Mouse (Mus musculus): ENCODE measurements around the gene Pla2g6. TPM values are rescaled to one million over a fixed set of nuclear protein-coding genes. Genes with fewer than 3 reads are reported as not detected.

The Pla2g6 gene
- total RNA-seq, 2 experiments from 2014 or later = 9.0 to 9.8 TPM

DNA sequence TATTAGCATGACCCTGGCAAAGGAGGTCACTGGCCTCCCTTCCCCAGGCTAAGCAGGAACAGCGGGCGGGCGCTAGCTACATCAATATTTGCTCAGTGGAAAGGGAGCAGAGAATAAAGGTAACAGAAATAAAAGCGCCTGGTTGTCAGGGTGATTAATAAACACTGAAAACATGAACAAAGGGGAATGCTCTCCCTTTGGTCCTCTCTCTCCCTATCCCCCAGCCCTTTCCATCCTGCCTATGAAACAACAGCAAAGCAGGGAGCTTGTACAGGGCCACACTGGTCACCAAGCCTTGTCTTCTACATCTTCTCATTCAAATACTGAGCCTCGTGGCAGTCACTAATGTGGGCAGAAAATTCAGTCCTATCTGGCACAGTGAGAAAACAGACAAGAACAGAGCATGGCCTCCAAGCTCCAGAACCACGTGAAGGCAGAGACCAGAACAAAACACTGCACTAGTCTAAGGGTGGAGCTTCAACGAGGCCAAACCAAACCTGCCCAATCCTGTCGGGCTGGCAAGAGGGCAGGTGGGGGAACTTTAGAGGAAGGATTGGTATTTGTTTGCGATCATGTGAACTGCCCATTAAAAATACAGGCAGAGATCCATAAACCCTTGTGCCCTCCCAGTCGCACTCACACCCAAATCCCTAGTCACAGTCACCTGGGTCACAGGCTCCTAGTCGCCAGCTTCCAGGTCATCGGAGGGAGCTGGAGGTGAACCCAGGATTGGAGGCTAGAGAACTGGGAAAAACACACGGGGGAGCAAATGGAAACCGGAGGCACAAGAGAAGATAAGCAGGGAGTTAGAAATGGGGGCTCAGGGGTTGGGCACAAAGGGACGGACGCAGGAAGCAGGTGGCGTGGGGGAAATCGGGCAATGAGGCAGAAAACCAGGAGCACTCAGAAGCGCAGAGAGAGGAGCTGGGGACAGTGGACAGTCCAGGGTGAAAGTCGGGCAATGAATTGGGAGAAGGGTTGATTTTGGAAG lies 924 bp downstream of the Pla2g6 start:
- no peak for DNase-seq
- intact Hi-C loops (cut with DNase I; ENCODE audit: low total_unique reads) = no loop called here

DNA sequence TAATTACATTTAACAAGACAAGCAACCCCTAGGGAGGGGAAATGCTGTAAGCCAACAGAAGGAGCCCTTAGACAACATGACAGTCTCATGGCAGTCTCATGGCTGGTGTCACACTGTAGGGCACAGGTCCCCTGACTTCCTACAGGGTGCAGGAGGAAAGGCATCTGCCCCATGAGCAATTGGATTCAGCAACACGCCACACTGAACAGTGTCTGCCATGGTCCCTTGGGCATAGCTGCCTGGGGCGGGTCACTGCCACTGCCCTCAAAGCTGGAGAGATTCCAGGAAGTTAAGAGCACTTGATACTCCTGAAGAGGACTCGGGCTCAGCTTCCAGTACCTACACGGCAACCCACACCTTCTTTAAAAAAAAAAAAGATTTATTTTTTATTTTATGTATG lies 1.9 kb downstream of the Pla2g6 start:
- intact Hi-C loops (cut with DNase I; ENCODE audit: low total_unique reads) = no loop called here
- DNase-seq = no peak

GRCm38 (mm10) chr15:79325742-79326141 lies 2.4 kb downstream of the Pla2g6 start:
- intact Hi-C loops (cut with DNase I; ENCODE audit: low total_unique reads) = no loop called here
- DNase-seq = no peak

GRCm38 (mm10) chr15:79324373-79324772 lies 3.8 kb downstream of the Pla2g6 start:
- no peak for DNase-seq
- intact Hi-C loops (cut with DNase I; ENCODE audit: low total_unique reads) = no loop called here

GRCm38 (mm10) chr15:79323791-79324155 lies 4.4 kb downstream of the Pla2g6 start:
- intact Hi-C loops (cut with DNase I; ENCODE audit: low total_unique reads) = no loop called here
- DNase-seq = no peak

- peak; percentile 74 for DNase-seq
- intact Hi-C loops (cut with DNase I; ENCODE audit: low total_unique reads) = no loop called here
These were observed 5.0 kb downstream of the Pla2g6 start for GRCm38 (mm10) chr15:79322991-79323790.

- intact Hi-C loops (cut with DNase I; ENCODE audit: low total_unique reads) = no loop called here
- DNase-seq = no peak
These were observed 5.8 kb downstream of the Pla2g6 start for GRCm38 (mm10) chr15:79322281-79322990.

DNA sequence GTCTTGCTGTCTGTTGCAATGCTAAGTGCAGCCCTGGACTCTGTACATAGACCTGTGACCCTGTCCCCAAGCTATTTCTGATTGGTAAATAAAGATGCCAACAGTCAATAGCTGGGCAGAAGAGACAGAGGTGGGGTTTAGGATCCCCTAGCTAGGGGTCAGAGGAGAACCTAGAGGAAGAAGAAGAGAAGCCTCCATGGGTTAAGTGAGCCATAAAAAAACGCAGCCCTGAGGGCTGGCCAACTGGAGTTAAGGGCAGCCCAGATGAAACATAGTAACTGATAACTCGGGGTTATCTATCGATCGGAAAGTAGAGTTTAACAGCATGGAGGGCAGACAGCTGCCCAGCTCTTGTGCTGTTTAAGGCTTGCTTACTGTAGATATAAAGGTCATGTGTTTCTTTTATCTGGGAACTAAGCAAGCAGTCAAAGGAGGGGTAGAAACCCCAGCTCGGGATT lies 6.4 kb downstream of the Pla2g6 start:
- intact Hi-C loops (cut with DNase I; ENCODE audit: low total_unique reads) = no loop called here
- no peak for DNase-seq

DNA sequence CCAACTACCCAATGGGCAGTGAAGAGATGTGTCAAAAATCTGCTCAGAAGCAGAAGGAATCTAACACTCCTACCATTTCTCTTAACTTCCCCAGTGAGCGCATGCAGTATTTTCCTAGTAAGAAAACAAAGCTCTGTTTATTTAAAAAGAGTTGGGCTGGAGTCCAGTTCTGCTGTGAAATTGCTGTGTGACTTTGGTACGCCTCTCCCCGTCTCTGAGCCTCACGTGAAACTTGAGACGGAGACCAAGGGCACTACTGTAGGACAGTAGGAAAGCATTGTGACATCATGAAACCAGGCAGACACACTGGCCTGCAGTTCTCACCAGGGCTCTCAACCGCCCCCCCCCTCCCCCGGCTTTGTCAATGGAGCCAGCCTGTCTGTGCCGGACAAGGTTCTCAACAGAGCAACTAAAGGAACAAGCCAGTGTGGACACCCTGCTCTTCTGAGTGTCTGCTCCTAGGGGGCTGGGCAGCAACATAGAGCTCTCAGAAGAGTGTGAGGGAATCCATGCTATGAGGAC lies 14.3 kb downstream of the Pla2g6 start:
- DNase-seq = no peak
- intact Hi-C loops (cut with DNase I; ENCODE audit: low total_unique reads) = no loop called here

DNA sequence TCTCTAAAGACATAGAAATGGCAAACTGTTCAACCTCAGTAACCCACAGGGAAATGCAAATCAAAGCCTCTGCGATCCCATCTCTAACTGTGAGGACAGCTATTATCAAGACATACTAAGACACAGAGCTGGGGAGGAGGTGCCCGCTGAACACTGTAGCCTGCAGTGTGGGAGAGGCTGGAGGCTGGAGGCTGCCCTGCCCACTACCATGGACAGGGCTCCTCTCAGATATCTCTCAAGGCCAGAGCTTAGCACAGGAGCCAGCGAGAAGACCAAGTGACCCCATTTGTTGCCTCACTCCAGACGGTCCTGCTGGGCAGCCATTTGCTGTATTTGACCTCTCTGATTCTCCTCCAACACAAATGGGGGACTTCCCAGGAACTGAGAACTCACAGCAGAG lies 20.3 kb downstream of the Pla2g6 start:
- no peak for DNase-seq
- intact Hi-C loops (cut with DNase I; ENCODE audit: low total_unique reads) = no loop called here

GRCm38 (mm10) chr15:79306043-79306637 lies 22.1 kb downstream of the Pla2g6 start:
- DNase-seq = peak; percentile 31
- intact Hi-C loops (cut with DNase I; ENCODE audit: low total_unique reads) = no loop called here

- intact Hi-C loops (cut with DNase I; ENCODE audit: low total_unique reads) = no loop called here
These were observed 23.4 kb downstream of the Pla2g6 start for GRCm38 (mm10) chr15:79304832-79305231.

GRCm38 (mm10) chr15:79303725-79304124 lies 24.5 kb downstream of the Pla2g6 start:
- DNase-seq = no peak
- intact Hi-C loops (cut with DNase I; ENCODE audit: low total_unique reads) = no loop called here

More at GRCm38 (mm10) chr15:79304832-79305231, 23.4 kb downstream of the Pla2g6 start:
- no peak for DNase-seq

GRCm38 (mm10) chr15:79299563-79300155 lies 28.5 kb downstream of the Pla2g6 start:
- no peak for DNase-seq
- intact Hi-C loops (cut with DNase I; ENCODE audit: low total_unique reads) = no loop called here

DNA sequence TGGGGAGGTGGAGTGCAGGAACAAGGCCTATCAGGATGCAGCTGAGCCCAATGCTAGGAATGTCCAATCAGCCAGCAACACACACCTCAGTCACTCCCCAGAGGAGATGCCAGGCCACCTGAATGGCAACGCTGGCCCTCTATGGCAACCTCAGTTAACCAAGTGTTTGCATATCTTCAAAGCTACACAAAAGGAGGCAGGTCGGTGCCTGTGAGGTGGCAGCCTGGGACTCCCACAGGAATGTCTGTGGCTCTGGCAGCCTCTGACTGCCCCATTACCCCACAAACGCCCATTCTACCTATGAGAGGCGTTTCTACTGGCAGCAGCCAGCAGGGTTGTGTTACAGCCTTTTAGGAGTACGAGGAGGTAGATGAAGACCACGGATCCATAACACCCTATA lies 29.6 kb downstream of the Pla2g6 start:
- intact Hi-C loops (cut with DNase I; ENCODE audit: low total_unique reads) = no loop called here
- DNase-seq = no peak

DNA sequence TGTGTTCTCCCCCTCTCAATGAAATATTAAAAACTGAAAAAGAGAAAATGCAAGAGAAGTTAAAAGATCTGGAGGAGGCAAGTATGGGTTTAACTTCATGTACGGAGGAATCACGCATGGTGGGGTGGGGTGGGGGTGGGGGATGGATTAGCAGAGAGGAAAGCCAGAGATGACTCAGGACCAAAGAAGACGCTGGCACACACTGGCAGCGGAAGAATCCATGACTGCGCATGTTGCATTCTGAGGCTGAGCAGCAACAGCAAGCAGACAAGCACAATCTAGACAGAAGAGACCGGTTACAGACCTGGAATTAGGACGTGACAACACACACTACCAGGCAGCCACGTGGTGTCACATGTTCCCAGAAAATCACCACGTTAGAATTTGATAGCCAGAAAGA lies 35.4 kb downstream of the Pla2g6 start:
- no peak for DNase-seq
- intact Hi-C loops (cut with DNase I; ENCODE audit: low total_unique reads) = no loop called here

GRCm38 (mm10) chr15:79290340-79290739 lies 37.9 kb downstream of the Pla2g6 start:
- intact Hi-C loops (cut with DNase I; ENCODE audit: low total_unique reads) = no loop called here
- DNase-seq = no peak

- DNase-seq = no peak
- intact Hi-C loops (cut with DNase I; ENCODE audit: low total_unique reads) = no loop called here
These were observed 38.7 kb downstream of the Pla2g6 start for GRCm38 (mm10) chr15:79289441-79289840.

DNA sequence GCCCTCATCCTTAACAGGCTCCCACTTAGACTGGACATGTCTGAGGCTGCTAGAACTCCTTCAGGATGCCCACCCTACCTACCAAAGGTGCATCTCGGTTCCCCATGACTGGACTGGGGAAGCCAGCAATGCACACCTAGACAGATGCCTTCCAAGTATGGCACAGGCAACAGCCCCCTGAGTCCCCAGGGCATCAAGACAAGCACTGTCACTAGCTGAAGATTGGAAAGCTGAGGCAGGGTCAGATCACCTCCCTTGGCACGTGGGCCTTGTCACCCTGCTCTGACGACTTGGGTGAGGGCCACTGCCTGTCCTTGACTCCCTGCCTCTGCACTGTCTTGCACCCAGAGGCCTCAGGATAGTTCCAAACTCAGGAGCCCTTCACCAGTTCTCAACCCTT lies 39.8 kb downstream of the Pla2g6 start:
- intact Hi-C loops (cut with DNase I; ENCODE audit: low total_unique reads) = no loop called here
- no peak for DNase-seq
